Mouse (Mus musculus) G1E (cell line): ENCODE measurements around the gene Parva.

Source experiments
- CTCF ChIP-seq: IDR thresholded peaks from 2 replicates; pipeline ENCODE4 v1.5.1; 2012; ENCODE audit warnings: low read depth, low read length, inconsistent platforms, mixed read lengths
- GATA1 ChIP-seq: IDR thresholded peaks from 2 replicates; pipeline ENCODE4 v1.6.1; 2012; ENCODE audit warnings: borderline replicate concordance, low read length, inconsistent platforms, mixed read lengths
- POLR2AphosphoS5 ChIP-seq: IDR thresholded peaks from 2 replicates; pipeline ENCODE4 v1.6.1; 2012; ENCODE audit warnings: low read depth, low read length, inconsistent platforms; ENCODE audit not compliant: insufficient replicate concordance
- TAL1 ChIP-seq: conservative IDR thresholded peaks from 2 replicates; pipeline ENCODE4 v1.6.1; 2012; ENCODE audit warnings: low read depth, low read length, inconsistent platforms, mixed read lengths

GRCm38 (mm10) chr7:112466786-112467185 lies 39.5 kb downstream of the Parva start:
- TF ChIP-seq GATA1: no peak
- TF ChIP-seq CTCF: no peak
- TF ChIP-seq POLR2AphosphoS5: no peak
- no peak for TF ChIP-seq TAL1
